Mouse (Mus musculus): ENCODE data around the gene Ccl8. TPM values are rescaled to one million over a fixed set of nuclear protein-coding genes. Genes with fewer than 3 reads are reported as not detected.

Ccl8 gene
- polyA plus RNA-seq, 2 experiments, result not detected

- Histone ChIP-seq H3K4me2 (ENCODE audit: low read depth) (no peak overlapping the region), H3K9me3 (ENCODE audit: control insufficient read depth, low read length) (no peaks in the 10 kb centered on the region), H3K4me1 (replicated peaks; ENCODE audit: control insufficient read depth in 2 of 2, insufficient read depth in 2 of 2, low read length in 1 of 2) (no peaks in the 10 kb centered on the region), H3K9ac (replicated peaks) (no peak overlapping the region), H3K27ac (no peak overlapping the region), H3K27me3 (ENCODE audit: control insufficient read depth, insufficient read depth, low read length) (no peaks in the 10 kb centered on the region), H3K4me3 (ENCODE audit: insufficient read depth in 1 of 2, low read depth in 2 of 2, low read length in 2 of 2) (no peak overlapping the region), H3K36me3 (replicated peaks; ENCODE audit: control insufficient read depth, insufficient read depth, low read depth) (no peaks in the 10 kb centered on the region)
- ATAC-seq (ENCODE audit: insufficient read depth) (no peak), DNase-seq (ENCODE audit: low read depth in 3 of 3, low spot score in 3 of 3) (no peak)
- TF ChIP-seq EP300 (IDR thresholded peaks at IDR 0.05; ENCODE audit: low read depth) (no peak), CTCF (IDR thresholded peaks at IDR 0.05; ENCODE audit: low read depth) (no peak)
- 56% methylated on average over 3 of the region's 3 CpGs for WGBS (ENCODE audit: insufficient replicate concordance)
Observed at GRCm38 (mm10) chr11:82073686-82074085, 41.3 kb upstream of the Ccl8 start.

GRCm38 (mm10) chr11:82077031-82077430 lies 38.0 kb upstream of the Ccl8 start:
- Histone ChIP-seq H3K36me3 (replicated peaks; ENCODE audit: control insufficient read depth, insufficient read depth, low read depth) (no peaks in the 10 kb centered on the region), H3K27me3 (ENCODE audit: control insufficient read depth, insufficient read depth, low read length) (no peaks in the 10 kb centered on the region), H3K4me2 (ENCODE audit: low read depth) (no peak overlapping the region), H3K4me1 (replicated peaks; ENCODE audit: control insufficient read depth in 2 of 2, insufficient read depth in 2 of 2, low read length in 1 of 2) (no peaks in the 10 kb centered on the region), H3K9ac (replicated peaks) (no peak overlapping the region), H3K9me3 (ENCODE audit: control insufficient read depth, low read length) (no peaks in the 10 kb centered on the region), H3K27ac (no peak overlapping the region), H3K4me3 (ENCODE audit: insufficient read depth in 1 of 2, low read depth in 2 of 2, low read length in 2 of 2) (no peak overlapping the region)
- ATAC-seq (ENCODE audit: insufficient read depth), result no peak
- 32% methylated on average over 3 of the region's 3 CpGs for WGBS (ENCODE audit: insufficient replicate concordance)
- no peak for TF ChIP-seq CTCF (IDR thresholded peaks at IDR 0.05; ENCODE audit: low read depth)
- no peak for TF ChIP-seq EP300 (IDR thresholded peaks at IDR 0.05; ENCODE audit: low read depth)
- DNase-seq (ENCODE audit: low read depth in 3 of 3, low spot score in 3 of 3), result no peak

GRCm38 (mm10) chr11:82078136-82078730 lies 36.8 kb upstream of the Ccl8 start:
- no peak for ATAC-seq (ENCODE audit: insufficient read depth)
- Histone ChIP-seq H3K27me3 (ENCODE audit: control insufficient read depth, insufficient read depth, low read length) (no peaks in the 10 kb centered on the region), H3K4me2 (ENCODE audit: low read depth) (no peak overlapping the region), H3K4me1 (replicated peaks; ENCODE audit: control insufficient read depth in 2 of 2, insufficient read depth in 2 of 2, low read length in 1 of 2) (no peaks in the 10 kb centered on the region), H3K9me3 (ENCODE audit: control insufficient read depth, low read length) (no peaks in the 10 kb centered on the region), H3K4me3 (ENCODE audit: insufficient read depth in 1 of 2, low read depth in 2 of 2, low read length in 2 of 2) (no peak overlapping the region), H3K27ac (no peak overlapping the region), H3K36me3 (replicated peaks; ENCODE audit: control insufficient read depth, insufficient read depth, low read depth) (no peaks in the 10 kb centered on the region), H3K9ac (replicated peaks) (no peak overlapping the region)
- DNase-seq (ENCODE audit: low read depth in 3 of 3, low spot score in 3 of 3), result no peak
- TF ChIP-seq EP300 (IDR thresholded peaks at IDR 0.05; ENCODE audit: low read depth) (no peak), CTCF (IDR thresholded peaks at IDR 0.05; ENCODE audit: low read depth) (no peak)

- 41% methylated on average over 3 of the region's 3 CpGs for WGBS (ENCODE audit: insufficient replicate concordance)
- Histone ChIP-seq H3K27ac (no peak overlapping the region), H3K9ac (replicated peaks) (no peak overlapping the region), H3K4me3 (ENCODE audit: insufficient read depth in 1 of 2, low read depth in 2 of 2, low read length in 2 of 2) (no peak overlapping the region), H3K36me3 (replicated peaks; ENCODE audit: control insufficient read depth, insufficient read depth, low read depth) (no peaks in the 10 kb centered on the region), H3K9me3 (ENCODE audit: control insufficient read depth, low read length) (no peaks in the 10 kb centered on the region), H3K4me2 (ENCODE audit: low read depth) (no peak overlapping the region), H3K4me1 (replicated peaks; ENCODE audit: control insufficient read depth in 2 of 2, insufficient read depth in 2 of 2, low read length in 1 of 2) (no peaks in the 10 kb centered on the region), H3K27me3 (ENCODE audit: control insufficient read depth, insufficient read depth, low read length) (no peaks in the 10 kb centered on the region)
- ATAC-seq (ENCODE audit: insufficient read depth), result no peak
- DNase-seq (ENCODE audit: low read depth in 3 of 3, low spot score in 3 of 3), result no peak
- TF ChIP-seq EP300 (IDR thresholded peaks at IDR 0.05; ENCODE audit: low read depth), result no peak
- no peak for TF ChIP-seq CTCF (IDR thresholded peaks at IDR 0.05; ENCODE audit: low read depth)
Observed at GRCm38 (mm10) chr11:82080865-82081264, 34.1 kb upstream of the Ccl8 start.

GRCm38 (mm10) chr11:82084360-82084759 lies 30.6 kb upstream of the Ccl8 start:
- H3K4me2 ChIP-seq (ENCODE audit: low read depth), result no peak overlapping the region
- TF ChIP-seq CTCF (IDR thresholded peaks at IDR 0.05; ENCODE audit: low read depth) (no peak), EP300 (IDR thresholded peaks at IDR 0.05; ENCODE audit: low read depth) (no peak)

More at GRCm38 (mm10) chr11:82084360-82084759, 30.6 kb upstream of the Ccl8 start:
- no peaks in the 10 kb centered on the region for H3K36me3 ChIP-seq (replicated peaks; ENCODE audit: control insufficient read depth, insufficient read depth, low read depth)
- DNase-seq (ENCODE audit: low read depth in 3 of 3, low spot score in 3 of 3) (no peak), ATAC-seq (ENCODE audit: insufficient read depth) (no peak)
- no peak overlapping the region for H3K4me3 ChIP-seq (ENCODE audit: insufficient read depth in 1 of 2, low read depth in 2 of 2, low read length in 2 of 2)
- H3K9ac ChIP-seq (replicated peaks), result no peak overlapping the region
- no peaks in the 10 kb centered on the region for H3K27me3 ChIP-seq (ENCODE audit: control insufficient read depth, insufficient read depth, low read length)
- no peaks in the 10 kb centered on the region for H3K9me3 ChIP-seq (ENCODE audit: control insufficient read depth, low read length)
- H3K4me1 ChIP-seq (replicated peaks; ENCODE audit: control insufficient read depth in 2 of 2, insufficient read depth in 2 of 2, low read length in 1 of 2), result no peaks in the 10 kb centered on the region
- WGBS (ENCODE audit: insufficient replicate concordance), result 68% methylated on average over 3 of the region's 3 CpGs
- no peak overlapping the region for H3K27ac ChIP-seq

Measured in liver, embryonic 14.5 days (tissue).